Mouse (Mus musculus) CD4-positive helper T cell, adult 2 months (primary cell): ENCODE data around the gene Slc10a7.
"Not testable (repeated sequence)": the region's sequence is repeated elsewhere in the genome, so short reads cannot be mapped to it uniquely, and the experiment has no call there.

Source experiments
- DNase-seq: peaks from one replicate; pipeline ENCODE4 v3.0.0-alpha.2; 2012; ENCODE audit warnings: low read depth, missing footprints, low spot score

Gene Slc10a7

DNA sequence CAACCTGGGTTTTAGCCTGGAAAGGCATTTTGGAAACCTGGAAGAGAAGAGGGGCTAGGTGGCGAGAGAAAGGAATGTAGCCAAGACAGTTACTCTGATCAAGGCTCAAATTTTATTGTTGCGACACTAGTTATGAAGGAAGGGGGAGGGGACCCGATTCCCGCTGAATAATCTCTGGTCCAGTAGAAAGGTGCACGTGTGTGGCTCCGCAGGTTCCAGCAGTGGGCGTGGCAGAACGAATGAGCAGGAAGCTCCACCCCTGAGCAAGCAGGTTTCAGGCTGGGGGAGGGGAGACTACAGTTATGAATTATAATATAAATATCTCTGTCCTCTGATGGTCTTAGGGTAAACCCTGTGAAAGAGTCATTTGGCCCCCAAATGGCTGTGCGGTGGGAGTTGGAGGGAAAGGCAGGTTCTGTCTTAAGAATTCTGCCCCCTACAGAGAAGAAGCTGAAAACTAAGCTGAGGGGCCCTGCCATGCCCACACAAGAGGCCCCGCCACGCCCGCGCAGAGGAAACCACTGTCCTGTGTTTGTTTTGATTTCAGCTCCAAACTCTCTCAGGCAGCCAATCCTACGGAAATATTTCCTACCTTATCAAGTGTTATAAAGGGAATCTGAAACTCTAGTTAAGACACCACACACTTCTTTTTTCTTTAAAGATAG, 36.1 kb downstream of the Slc10a7 start:
- DNase-seq, result not testable (repeated sequence)

- no peak for DNase-seq
Observed at GRCm38 (mm10) chr8:78549971-78550751, 41.0 kb downstream of the Slc10a7 start.

DNA sequence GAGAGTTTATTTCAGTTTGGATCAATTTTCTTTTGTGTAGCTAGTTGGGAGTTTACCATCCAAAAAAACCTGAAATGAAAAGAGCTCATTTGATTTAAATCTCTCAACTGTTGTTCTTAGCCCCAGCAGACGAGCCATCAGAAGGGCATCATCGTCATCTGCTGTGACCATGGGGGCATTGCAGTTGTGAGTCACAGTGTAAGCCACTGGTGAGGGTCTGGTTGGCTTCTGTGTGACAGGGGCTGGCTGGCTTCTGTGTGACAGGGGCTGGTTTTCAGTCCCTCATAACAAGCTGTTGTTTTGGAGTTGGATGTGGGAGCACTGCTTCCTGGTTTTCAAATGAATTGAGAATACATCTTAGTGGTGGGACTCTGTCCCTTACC, 41.6 kb downstream of the Slc10a7 start:
- no peak for DNase-seq

- no peak for DNase-seq
Observed at GRCm38 (mm10) chr8:78555817-78556216, 46.7 kb downstream of the Slc10a7 start.

DNA sequence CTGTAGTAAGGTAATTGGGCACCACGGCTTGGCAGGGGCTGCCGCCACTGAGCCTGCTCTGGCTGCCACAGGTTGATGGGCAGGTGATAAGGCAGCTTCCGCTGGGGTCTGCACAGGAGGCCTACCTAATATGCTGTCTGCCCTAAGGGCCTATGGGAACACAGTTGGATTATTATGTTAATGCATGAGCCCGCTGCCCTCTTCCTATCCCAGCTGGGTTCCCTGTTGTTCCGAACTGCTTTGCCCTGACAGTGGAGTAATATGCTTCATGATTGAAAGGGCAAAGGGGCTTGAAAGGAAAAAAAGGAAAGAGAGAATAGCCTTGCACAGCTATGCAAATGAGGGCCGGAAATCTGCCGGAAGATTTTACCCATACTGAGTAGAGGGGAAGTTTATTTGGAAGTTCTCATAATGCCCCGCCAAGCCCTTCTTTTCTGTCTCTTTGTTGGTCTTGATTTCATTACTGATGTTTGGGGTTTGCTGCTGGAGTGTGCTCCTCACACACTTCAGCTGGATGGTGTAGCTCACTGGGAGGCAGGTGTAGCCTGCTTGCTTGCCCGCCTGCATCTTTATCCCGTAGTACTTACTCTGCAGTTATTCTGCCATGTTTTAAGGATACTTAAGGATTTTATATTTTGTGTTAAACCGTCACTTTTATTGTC, 47.8 kb downstream of the Slc10a7 start:
- DNase-seq, result no peak

- peak; percentile 10 for DNase-seq
Observed at GRCm38 (mm10) chr8:78561620-78562019, 52.5 kb downstream of the Slc10a7 start.

- DNase-seq, result no peak
Observed at GRCm38 (mm10) chr8:78563466-78564058, 54.4 kb downstream of the Slc10a7 start.

DNA sequence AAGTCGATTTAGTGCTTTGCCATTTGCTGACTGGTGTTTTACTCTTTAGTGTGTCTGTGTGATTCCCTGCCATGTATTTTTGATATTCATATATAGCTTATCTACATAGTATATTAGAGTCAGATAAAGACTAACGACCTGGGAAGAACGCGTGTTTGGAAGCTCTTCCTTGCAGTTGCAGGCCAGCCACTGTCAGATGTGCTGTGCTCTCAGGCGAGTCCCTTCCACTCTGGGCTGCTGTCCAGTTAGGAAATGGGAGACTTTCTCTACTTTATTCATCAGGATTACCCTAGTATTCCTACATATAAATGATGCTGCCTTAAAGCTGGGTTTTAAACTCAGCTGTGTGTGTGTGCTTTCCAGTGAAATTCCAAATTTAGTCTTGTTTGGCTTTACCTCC, 55.1 kb downstream of the Slc10a7 start:
- DNase-seq, result no peak

GRCm38 (mm10) chr8:78568196-78568595, 59.0 kb downstream of the Slc10a7 start:
- no peak for DNase-seq

GRCm38 (mm10) chr8:78571528-78571927, 62.4 kb downstream of the Slc10a7 start:
- no peak for DNase-seq

DNA sequence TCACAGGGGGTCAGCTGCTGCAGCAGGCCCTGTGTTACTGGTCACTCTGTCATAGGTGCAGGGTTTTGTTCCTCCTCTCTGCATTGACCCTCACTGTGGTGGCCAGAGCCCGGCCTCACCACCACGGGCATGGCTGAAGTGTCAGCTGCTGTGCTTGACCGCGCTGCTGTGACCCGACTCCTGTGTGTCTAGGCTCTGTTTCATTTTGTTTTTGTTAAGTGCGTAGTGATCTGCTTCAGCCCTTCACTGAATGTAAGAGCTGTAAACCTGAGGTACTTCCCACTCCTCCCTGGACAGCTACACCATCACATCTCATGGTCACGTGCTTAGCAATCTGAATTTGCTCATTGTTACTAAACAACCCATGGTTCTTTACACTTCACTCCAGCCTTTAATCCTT, 65.1 kb downstream of the Slc10a7 start:
- no peak for DNase-seq

DNA sequence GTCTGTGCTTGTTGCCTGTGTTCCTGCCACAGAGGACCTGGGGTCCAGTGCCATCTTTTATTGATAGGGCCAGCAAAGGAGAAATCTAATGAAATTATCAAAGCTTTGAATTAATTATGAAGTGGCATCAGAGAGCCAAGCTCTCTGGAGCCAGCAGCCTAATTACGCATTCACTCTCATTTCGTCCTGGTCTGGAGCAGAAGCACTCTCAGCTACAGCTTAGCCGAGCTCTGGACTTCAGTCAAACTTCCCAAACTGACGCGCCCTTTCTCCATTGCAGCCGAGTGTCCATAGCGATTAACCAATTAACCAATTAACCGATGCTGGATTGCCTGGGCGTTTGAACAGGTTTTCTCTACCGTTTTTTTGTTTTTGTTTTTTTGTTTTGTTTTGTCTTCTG, 68.4 kb downstream of the Slc10a7 start:
- DNase-seq, result no peak

GRCm38 (mm10) chr8:78578036-78578435, 68.9 kb downstream of the Slc10a7 start:
- DNase-seq, result no peak

DNA sequence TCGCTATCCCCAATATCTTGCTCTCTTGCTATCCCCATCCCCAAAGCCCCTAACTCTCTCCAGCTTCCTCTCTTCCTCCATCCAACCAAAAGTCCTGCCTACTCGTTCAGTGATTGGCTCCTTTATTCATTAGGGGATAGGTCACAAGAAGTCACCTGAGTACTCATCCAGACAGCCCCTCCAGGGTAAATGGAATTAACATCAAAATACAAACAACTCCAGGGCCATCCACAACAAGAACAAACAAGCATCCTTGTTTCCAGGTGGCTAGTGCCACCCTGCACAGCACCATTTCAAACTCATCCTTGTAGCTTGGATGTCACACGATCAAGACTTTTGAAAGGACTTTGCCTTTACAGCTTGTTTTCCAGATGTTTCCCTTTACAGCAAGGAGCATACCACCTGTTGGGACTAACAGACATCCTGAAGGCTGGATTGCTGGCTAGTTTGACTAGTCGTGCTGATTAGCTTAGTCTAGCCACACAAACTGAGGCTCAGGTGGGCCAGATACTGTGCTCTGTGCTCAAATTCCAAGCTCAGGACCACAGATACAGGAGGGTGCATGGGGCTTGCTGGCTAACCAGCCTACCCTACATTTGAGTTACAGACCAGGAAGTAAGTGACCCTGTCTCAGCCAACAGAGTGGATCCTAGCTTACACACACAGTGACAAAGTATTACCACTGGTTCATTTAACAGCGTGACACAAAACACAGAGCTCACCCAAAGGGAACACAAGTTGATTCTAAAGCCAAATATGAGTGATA, 75.0 kb downstream of the Slc10a7 start:
- DNase-seq, result no peak

DNA sequence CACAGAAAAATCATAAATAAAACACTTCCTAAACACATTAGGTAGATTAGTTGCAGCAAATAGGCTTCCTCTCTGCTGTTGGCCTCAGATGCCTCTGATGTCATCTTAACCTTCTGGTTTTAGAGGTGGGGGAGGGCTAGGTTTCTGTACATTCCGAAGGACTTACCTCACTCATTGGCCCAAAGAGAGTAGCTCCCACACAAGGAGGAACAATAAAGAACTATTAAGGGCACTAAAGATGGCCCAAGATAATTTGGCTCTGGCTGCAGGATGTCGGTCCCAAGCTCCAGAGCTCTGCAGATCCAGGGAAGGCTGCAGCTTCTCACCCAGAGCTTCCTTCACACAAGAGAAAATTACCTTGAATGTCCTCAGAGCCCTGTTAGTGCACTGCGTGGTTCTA, 75.7 kb downstream of the Slc10a7 start:
- no peak for DNase-seq

- no peak for DNase-seq
Observed at GRCm38 (mm10) chr8:78595481-78595908, 86.3 kb downstream of the Slc10a7 start.

DNA sequence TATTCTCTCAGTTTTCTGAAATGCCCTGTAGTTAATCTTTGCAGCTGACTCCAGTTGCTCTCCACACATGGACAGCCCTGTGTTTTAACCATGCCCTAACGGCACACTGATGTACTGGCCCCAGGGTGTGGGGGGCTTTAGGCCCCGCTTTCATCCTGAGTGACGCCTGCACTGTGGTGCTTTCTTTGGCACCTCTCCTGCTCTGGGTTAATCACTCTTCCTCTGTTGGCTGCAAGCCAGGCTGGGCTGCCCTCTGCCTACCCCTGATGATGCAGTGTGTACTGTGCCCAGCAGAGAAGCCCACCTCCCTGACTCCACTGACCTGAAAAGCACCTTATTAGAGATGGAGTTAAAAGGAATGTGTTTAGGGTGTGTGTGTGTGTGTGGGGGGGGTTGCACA, 89.1 kb downstream of the Slc10a7 start:
- no peak for DNase-seq

- no peak for DNase-seq
Observed at GRCm38 (mm10) chr8:78603084-78603483, 93.9 kb downstream of the Slc10a7 start.

DNA sequence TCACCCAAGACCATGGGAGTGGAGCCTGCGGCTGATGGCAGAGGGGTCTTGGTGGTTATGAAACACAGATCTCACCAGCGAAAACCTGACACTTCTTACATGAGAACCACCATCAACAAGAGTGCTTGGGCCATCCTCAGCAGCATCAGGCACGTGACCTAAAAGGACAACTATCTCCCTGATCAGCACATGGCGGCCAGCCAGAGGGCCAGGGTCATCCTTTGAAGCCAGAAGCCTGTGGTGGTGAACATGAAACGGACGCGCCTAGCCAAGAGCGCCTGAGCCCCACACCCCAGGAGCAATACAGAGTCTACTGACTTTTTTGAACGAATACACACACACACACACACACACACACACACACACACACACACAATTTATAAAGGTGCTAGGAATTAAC, 95.3 kb downstream of the Slc10a7 start:
- no peak for DNase-seq

- no peak for DNase-seq
Observed at GRCm38 (mm10) chr8:78609301-78609700, 100.2 kb downstream of the Slc10a7 start.

DNA sequence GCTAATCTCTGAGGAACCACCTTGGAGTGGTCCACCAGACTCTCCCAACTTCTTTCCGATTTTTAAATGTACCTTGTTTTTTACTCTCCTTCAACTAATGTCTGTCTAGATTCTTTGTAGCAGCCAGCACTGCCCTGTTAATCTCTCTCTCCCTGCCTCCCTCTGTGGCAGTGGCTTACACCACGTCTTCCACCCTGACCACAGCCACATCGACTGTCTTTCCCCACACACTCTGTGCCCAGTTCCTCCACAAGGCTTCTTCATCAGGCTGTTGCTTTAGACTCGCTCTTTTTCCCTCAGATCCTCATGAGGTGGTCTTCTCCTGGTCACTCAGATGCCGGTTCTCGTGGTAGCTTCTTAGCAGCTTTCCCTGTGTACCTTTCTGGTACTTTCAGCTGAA, 101.9 kb downstream of the Slc10a7 start:
- DNase-seq, result no peak

DNA sequence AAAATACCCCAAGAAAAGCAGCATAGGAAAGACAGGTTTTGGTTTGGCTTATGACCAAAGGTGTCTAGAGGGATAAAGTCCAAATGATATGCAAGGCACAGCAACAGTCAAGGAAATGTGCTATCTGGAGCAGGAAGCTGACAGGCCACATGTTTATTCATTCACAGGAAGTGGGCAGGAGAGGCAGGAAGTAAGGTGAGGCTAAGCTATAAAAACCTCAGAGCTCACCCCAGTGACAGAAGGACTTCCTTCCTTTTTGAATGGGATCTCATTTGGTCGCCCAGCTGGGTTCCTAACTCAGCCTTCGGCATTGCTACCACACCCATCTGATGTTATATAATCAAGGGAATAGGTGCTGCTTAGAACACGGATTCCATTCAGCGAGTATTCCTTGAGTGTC, 113.2 kb downstream of the Slc10a7 start:
- DNase-seq, result peak; percentile 45
